Mouse (Mus musculus): ENCODE measurements around the gene Bsph1.
"Not testable (repeated sequence)": the region's sequence is repeated elsewhere in the genome, so short reads cannot be mapped to it uniquely, and the experiment has no call there.

Bsph1 gene

GRCm38 (mm10) chr7:13450541-13450940, at the start of gene Bsph1:
Gene Bsph1, plus strand, starts transcription at chr7:13450841.
- DNase-seq, result not testable (repeated sequence)

DNA sequence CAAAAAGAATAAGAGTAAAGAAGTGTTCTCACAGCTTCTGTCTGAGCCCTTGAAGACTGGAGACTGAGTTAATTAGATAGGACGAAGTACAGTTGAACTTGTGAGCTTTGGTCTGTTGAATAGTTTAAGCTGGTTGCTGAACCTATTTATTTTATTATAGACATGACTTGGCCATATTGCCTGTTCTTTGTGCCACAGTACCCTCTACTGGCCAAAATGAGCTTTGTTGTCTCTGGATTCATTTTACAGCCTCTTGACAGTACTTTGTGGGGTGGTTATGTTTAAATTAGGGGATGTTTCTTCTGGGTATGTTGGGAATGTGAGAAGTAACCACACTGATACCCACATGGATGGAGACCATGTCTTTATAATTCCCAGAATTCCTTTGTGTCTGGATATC, 60.9 kb downstream of the Bsph1 start:
- DNase-seq, result peak; percentile 56

Data from kidney, adult 9 months (tissue).